Mouse (Mus musculus) urinary bladder, adult 18-20 months (tissue): ENCODE measurements around the gene Zfp292.

Source experiments
- DNase-seq, 2 experiments: peaks; one replicate each; pipeline ENCODE4 v3.0.0; 2022; ENCODE audit warnings: low spot score in 2 of 2, mixed read lengths in 2 of 2

Zfp292 gene

DNA sequence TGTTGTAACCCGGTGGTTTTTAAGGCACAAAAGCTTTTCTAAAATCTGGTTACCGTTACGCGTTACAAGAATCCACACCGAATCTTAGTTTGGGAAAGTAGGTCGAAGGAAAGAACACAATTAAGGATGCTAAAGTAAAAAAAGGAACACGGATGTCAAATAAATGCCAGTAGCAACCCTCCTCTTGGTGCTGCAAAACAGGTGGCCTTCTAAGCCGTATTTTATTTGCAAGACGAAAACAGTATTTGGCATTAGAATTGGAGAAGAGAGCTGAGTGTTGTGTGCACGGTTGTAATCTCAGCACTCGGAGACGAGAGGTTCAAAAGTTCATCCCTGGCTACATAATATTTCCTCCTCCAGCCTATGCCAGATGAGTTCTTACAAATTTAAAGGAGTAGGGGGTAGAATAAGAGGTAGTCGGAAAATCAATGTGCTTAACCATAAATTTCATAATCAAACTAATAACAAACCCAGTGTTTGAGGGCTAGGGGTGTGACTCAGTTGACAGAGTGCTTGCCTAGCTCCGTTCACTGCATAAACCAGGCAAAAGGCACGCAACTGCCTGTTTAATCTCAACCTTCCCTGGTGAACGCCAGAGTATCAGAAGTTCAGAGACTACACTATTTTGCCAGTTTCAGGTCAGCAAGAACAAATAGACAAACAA is 738 bp upstream of the Zfp292 start:
- DNase-seq: no peak

DNA sequence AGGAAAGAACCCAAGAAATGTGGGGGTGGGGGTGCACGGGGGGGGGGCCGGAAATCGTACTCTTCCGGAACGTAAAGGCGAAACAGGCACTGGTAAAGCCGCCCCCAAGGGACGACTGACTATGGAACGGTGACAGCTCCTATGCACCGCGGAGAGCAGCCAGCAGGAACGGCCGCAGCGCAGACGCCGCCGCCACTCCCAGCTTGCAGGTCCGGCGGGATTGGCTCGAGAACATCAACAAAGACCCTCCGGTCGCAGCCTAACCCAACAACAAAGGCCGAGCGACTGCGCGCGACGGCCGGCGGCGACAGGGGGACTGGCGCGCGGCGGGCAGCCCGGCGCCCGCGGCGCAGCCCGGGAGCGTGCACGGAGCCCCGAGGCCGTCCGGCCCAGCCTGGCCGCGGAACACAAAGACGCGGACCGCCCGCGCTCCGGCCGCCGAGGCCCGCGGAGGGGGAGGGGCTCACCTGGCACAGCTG is 430 bp downstream of the Zfp292 start:
- peak in 1 of 2 experiments; percentile 14 for DNase-seq

DNA sequence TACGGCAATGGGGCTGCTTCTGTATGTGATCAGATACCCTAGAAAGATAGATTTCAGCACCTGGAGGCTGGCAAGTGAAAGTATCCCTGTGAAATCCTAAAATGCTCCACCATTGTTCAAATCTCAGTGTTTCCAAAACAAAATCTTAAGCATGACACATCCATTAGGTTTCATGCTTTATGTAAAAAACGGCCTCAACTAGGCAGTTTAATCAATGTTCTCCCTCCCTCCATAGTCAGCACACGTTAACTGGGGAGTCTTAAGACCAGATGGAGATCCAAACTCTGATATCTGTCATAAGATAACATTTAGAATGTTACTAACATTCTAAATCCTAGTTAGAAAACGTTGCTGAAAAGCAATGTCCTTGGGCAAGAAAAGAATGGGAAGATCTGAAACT is 909 bp downstream of the Zfp292 start:
- no peak for DNase-seq

DNA sequence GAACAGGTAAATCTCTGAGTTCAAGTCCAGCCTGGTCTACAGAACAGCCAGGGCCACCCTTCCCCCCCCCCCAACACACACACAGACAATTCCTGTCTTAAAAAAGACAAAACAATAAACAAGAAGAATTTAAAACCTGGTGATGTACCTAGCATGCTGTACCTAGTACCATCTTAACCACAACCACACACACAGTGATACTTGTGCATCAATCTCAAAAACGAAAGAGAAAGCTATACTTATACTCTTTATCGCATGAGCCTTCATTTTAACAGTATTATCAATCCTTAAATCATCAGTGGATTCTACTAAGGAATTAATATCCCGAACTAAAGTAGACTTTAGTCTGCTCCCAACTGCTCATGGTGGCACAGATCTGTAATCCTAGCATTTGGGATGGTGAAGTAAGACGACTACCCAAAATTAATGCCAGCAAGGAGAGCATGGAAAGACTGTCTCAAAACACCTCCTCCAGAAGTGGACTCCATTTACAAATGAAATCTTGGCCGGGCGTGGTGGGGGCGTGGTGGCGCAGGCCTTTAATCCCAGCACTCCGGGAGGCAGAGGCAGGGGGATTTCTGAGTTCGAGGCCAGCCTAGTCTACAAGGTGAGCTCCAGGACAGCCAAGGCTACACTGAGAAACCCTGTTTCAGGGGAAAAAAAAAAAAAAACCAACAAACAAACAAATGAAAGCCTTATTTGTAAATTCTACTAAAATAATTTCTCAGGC is 1.7 kb downstream of the Zfp292 start:
- no peak for DNase-seq

- DNase-seq: no peak
Observed at GRCm38 (mm10) chr4:34874234-34874633, 8.5 kb downstream of the Zfp292 start.

DNA sequence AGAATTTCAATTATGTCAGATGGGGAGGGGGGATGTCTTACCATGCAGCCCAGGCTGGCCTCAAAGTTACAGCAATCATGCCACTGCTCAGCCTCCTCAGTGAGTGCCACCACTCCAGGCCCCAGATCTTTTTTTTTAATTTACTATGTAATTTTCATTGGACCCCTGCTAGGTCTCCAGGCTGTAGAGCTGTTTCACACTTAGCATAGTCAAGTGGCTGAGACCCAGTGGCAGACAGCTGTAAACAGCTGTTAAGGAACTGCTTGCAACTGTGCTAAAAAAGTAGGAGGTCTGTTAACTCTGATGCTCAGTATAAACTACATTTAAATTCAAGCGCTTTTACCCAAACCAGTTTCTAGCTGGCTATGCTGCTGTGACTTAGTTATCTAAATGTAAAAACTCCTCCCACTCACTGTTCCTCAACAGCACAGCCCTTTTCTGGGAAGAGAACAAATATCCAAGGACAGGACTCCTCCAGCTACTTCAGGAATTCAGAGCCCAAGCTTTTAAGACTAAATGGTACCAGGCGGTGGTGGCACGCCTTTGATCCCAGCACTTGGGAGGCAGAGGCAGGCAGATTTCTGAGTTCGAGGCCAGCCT is 9.8 kb downstream of the Zfp292 start:
- DNase-seq: no peak

DNA sequence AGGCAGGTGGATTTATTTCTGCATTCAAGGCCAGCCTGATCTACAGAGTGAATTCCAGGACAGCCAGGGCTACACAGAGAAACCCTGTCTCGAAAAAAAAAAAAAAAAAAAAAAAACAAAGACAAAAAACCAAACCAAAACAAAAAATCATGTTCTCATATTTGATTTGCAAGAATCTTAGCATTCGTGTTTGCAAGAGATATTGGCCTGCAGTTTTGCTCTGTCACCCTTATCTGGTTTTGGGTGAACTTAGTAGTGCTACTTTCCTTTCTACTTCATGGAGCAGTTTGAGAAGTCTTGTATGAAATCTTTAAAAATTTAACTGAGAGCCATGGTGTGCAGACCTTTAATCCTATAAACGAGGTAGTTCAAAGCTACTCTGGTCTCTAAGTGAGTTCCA is 12.9 kb downstream of the Zfp292 start:
- no peak for DNase-seq

DNA sequence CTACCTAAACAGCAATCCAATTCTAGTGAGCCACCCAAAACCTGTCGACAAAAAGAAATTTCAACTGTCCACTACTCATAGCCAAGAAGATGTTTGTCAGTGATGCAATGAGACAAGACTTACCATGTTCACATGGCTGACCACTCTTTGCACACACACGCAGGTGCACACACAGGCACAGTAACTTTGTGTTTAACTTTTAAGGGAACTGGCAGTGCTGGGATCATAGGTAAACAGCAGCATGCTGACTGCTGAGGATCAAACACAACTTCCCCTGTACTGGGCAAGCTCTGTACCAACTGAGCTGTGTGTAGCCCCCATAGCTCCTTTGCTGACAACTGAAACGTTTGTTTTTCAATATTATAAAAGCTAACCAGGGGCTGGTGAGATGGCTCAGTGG is 21.3 kb downstream of the Zfp292 start:
- no peak for DNase-seq

DNA sequence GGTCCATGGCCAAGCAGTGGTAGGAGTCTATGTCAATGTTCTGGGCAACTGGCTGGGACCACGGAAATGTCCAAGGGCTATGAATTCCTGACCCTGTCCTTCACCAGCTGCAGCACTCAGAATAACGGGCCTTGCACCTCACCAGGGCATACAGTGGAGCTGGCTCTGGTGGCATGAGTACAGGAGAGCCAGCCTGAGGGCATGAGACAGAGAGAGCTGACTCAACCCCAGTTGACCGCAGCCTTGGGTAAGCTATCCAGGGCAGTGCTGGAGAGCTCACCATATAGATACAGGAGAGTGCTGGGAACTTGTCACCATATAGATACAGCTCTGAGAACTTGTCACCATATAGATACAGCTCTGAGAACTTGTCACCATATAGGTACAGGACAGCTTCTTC is 23.3 kb downstream of the Zfp292 start:
- DNase-seq: no peak

DNA sequence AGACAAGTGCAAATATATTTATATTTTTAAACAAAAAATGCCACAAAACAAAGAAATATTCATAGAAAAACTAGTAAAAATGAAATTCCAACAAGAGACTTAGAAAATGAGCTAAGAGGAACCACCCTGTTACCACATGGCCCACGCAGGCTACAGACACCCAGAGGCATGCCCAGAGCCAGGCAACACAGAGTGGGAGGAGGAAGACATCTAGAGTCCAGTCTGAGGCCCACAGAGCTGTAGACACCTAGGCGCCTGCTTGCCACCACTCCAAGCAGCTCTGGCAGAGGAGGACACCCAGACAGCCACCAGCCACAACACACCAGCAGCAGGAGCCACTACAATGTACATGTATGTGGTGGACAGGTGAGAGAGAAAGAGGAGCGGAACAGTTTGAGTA is 23.9 kb downstream of the Zfp292 start:
- DNase-seq: no peak

- DNase-seq: no peak
Observed at GRCm38 (mm10) chr4:34855966-34856365, 26.8 kb downstream of the Zfp292 start.

GRCm38 (mm10) chr4:34852051-34852450 is 30.7 kb downstream of the Zfp292 start:
- DNase-seq: no peak

GRCm38 (mm10) chr4:34850156-34850555 is 32.6 kb downstream of the Zfp292 start:
- DNase-seq: no peak

DNA sequence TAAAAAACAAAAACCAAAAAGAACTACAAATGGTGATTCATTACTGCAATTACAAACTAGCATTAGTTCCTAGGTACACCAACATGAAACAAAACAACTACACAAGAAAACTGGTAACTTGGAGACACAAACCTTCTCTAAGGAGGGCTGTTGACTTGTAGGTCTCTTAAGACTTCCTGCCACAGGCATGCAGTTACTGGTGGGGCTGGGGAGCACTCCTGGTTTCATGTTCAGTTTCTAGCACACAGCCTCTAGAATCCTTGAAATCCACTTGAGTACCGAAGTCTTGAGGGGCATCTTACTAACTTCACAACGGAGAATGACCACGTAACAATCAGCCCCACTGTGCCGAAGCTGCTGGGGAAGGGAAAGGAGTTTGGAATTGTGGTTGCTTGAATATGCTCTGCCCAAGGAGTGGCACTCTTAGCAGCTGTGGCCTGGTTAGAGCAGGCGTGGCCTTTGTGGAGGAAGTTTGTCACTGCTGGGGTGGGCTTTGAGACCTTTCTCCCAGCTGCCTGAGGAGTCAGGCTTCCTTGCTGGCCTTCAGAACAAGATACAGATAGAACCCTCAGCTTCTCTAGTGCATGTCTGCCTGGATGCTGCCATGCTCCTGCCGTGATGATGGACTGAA is 35.0 kb downstream of the Zfp292 start:
- DNase-seq: no peak

- no peak for DNase-seq
Observed at GRCm38 (mm10) chr4:34843839-34844238, 38.9 kb downstream of the Zfp292 start.

DNA sequence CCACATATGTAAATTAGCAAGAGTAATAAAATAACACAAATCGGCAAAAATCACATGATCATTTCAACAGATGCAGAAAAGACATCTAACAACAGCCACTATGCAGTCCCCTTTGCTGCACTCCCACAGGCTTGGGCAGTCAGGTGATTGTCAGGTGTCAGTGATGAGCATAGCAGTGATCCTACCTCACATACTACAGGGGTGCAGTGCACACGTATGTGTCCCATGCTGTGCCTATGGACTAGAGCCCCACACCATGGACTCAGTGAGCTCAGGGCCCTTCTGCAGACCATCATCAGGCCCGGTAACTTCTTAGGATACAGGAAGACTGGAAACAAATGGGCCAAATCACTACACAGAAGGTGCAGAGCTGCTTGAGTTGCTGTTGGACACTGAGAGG is 39.9 kb downstream of the Zfp292 start:
- no peak for DNase-seq

GRCm38 (mm10) chr4:34831496-34831895 is 51.3 kb downstream of the Zfp292 start:
- DNase-seq: no peak

DNA sequence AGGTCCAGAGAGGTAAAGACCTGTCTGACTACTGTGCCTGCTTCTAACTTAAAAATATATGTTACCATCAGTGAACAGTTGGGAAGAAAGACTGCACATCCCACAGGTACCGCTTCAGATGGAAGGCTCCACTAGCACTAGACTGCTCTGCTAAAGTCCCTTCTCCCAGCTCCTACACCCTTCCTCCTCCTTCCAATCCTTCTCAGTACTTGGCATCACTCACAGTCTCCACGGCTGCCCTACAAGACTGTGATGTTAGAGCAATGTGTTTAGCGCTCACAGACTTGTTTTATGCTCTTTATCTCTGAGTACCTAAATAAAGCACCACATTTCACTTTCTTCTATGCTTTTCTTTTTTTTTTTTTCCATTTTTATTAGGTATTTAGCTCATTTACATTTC is 53.3 kb downstream of the Zfp292 start:
- DNase-seq: no peak

- DNase-seq: no peak
Observed at GRCm38 (mm10) chr4:34823901-34824300, 58.9 kb downstream of the Zfp292 start.

GRCm38 (mm10) chr4:34819904-34820303 is 62.9 kb downstream of the Zfp292 start:
- DNase-seq: no peak

DNA sequence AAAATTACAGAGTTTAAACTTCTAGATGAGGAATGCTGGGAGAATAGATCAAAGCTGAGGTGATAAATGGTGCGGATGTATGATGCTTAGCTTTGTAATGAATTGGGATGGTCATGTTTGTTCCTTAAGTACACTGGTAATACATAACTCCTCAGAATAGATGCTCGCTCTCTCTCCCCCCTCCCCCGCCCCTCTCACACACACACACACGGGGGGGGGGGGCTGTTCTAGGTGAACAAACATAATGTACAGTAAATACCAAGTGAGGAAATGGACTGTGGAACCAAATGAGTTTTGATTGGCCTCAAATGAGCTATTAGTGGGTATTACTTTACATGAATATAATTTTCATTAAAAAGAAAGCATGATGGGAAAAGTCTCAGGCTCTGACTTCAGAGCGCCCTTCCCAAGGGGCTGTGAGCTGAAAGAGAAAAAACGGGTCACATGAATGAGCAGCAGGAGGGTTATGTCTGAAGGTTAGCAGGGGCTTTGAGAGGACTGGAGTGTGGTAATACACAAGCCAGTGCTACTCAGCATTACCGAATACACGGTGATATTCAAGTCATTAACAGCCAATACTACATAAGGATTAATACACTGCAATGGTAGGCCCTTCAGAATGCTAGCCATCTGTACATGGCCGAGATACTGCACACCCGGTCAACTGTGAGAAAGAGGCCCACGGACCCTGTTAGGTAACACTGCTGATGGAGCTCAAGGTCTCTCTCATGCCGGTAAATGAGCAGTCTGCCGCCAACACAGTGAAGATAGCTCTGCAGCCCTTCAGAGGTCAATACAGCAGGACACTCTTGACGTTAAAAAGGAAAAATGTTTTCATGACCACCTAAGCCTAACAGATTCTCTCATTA is 81.4 kb downstream of the Zfp292 start:
- DNase-seq: no peak

- no peak for DNase-seq
Observed at GRCm38 (mm10) chr4:34798005-34798404, 84.8 kb downstream of the Zfp292 start.
